ENCODE assay signal across 11 mouse cellular contexts in the genomic region with DNA sequence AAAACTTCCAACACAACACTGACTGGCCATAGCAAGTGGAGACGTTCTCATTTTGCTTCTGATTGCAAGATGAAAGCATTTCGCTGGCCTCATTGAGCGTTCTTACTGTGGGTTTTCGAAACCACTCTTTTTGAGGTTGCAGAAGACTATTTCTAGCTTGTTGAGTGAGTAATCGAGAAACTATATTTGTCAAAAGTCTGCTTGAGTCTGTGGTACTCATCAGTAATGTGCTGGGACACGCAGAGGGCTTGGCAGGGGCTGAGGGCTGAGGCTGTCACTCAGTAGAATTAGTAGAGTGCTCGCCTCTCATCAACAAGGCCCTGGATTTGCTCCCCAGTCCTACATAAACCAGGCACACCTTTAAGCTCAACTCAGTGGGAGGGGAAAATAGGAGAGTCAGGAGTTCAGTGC. TPM values are rescaled to one million over a fixed set of nuclear protein-coding genes. Genes with fewer than 3 reads are reported as not detected.
A peak's percentile ranks its signal among the peaks of the same experiment; 100 is the strongest.
DNase-seq lines count a peak whose midpoint lies in the region; ATAC-seq and TF ChIP-seq lines count a peak whose summit lies in the region.
"Had no signal": no experiment of that assay in that cellular context is flagged by ENCODE, and none has a peak within 500 bp of the region (broad histone marks: within the 10 kb centered on the region; RNA-seq: fewer than 3 reads in every experiment).

No protein-coding gene starts in this region.

- H3K4me1 ChIP-seq in embryonic facial prominence, embryonic 13.5 days: peaks cover 23% of the 10 kb centered on the region
- H3K4me1 ChIP-seq in embryonic facial prominence, embryonic 10.5 days: 0 out of 2 replicates have a peak, but pooled peaks cover 3% of the 10 kb centered on the region
- H3K4me1 ChIP-seq in liver, adult 2 months (ENCODE audit: control insufficient read depth, insufficient read depth, low read length): peaks cover 10% of the 10 kb centered on the region
- H3K4me1 ChIP-seq in embryonic fibroblast, embryonic 13.5 days (ENCODE audit: control insufficient read depth, insufficient read depth, low read length): peaks cover 5% of the 10 kb centered on the region; the same call in 1 of the 2 replicates
- H3K4me1 ChIP-seq in hindbrain, embryonic 14.5 days (replicated peaks; ENCODE audit: control insufficient read depth, insufficient read depth, low read length): peaks cover 4% of the 10 kb centered on the region; the same call in 1 of the 2 replicates

- peaks cover 5% of the 10 kb centered on the region; the same call in 1 of the 2 replicates for H3K36me3 ChIP-seq in embryonic facial prominence, embryonic 13.5 days
- no peaks in the 10 kb centered on the region for H3K36me3 ChIP-seq in embryonic facial prominence, embryonic 10.5 days (replicated peaks)
- H3K36me3 ChIP-seq in liver, adult 2 months (ENCODE audit: control insufficient read depth, insufficient read depth, low read length): no peaks in the 10 kb centered on the region
- peaks cover 13% of the 10 kb centered on the region; the same call in 1 of the 2 replicates for H3K36me3 ChIP-seq in hindbrain, embryonic 14.5 days (replicated peaks; ENCODE audit: control insufficient read depth, insufficient read depth)

- H3K79me2 ChIP-seq in liver, adult 2 months (ENCODE audit: control insufficient read depth, insufficient read depth, low read length): no peaks in the 10 kb centered on the region

- no peak overlapping the region for H3K4me2 ChIP-seq in embryonic facial prominence, embryonic 13.5 days
- no peak overlapping the region for H3K4me2 ChIP-seq in hindbrain, embryonic 14.5 days (replicated peaks)

- no peak for TF ChIP-seq CTCF in liver, adult 2 months (IDR thresholded peaks at IDR 0.05; ENCODE audit: low read depth, low read length)
- TF ChIP-seq CTCF in embryonic fibroblast, embryonic 13.5 days (IDR thresholded peaks at IDR 0.05; ENCODE audit: borderline replicate concordance, insufficient read depth, low read length): no peak

- H3K9ac ChIP-seq in embryonic facial prominence, embryonic 13.5 days: no peak overlapping the region
- no peak overlapping the region for H3K9ac ChIP-seq in liver, adult 2 months (ENCODE audit: low read depth, low read length)
- no peak overlapping the region for H3K9ac ChIP-seq in hindbrain, embryonic 14.5 days

- no peak overlapping the region for H3K4me3 ChIP-seq in embryonic facial prominence, embryonic 13.5 days
- no peak overlapping the region for H3K4me3 ChIP-seq in embryonic facial prominence, embryonic 10.5 days
- no peak overlapping the region for H3K4me3 ChIP-seq in liver, adult 2 months (ENCODE audit: insufficient read depth, low read depth, low read length)
- H3K4me3 ChIP-seq in embryonic fibroblast, embryonic 13.5 days (ENCODE audit: insufficient read depth, low read length): no peak overlapping the region
- H3K4me3 ChIP-seq in hindbrain, embryonic 14.5 days (replicated peaks; ENCODE audit: low read length): no peak overlapping the region

- no peak for TF ChIP-seq POLR2A in liver, adult 2 months (IDR thresholded peaks at IDR 0.05; ENCODE audit: extremely low read depth, insufficient read depth, low read length)
- no peak for TF ChIP-seq POLR2A in embryonic fibroblast, embryonic 13.5 days (IDR thresholded peaks at IDR 0.05; ENCODE audit: low read depth, low read length)

- no peaks in the 10 kb centered on the region for H3K9me3 ChIP-seq in embryonic facial prominence, embryonic 13.5 days
- H3K9me3 ChIP-seq in embryonic facial prominence, embryonic 10.5 days: no peaks in the 10 kb centered on the region
- H3K9me3 ChIP-seq in hindbrain, embryonic 14.5 days (ENCODE audit: control insufficient read depth, low read length): no peaks in the 10 kb centered on the region
- H3K9me3 ChIP-seq: megakaryocyte, embryonic 14.5 days had no signal

- ATAC-seq in embryonic facial prominence, embryonic 13.5 days (ENCODE audit: insufficient number of reproducible peaks, insufficient read depth, low FRiP score, low TSS enrichment, low read depth): no peak
- no peak for ATAC-seq in hindbrain, embryonic 14.5 days (ENCODE audit: low FRiP score)
- no peak for ATAC-seq in megakaryocyte-erythroid progenitor cell, adult 5-6 weeks (replicated peaks; ENCODE audit: low FRiP score, low TSS enrichment, poor library complexity, severe bottlenecking)

- no peak for DNase-seq in embryonic facial prominence, embryonic 10.5 days (ENCODE audit: low spot score)
- no peak for DNase-seq in liver, adult 2 months (ENCODE audit: extremely low read depth, low read depth, low spot score)
- no peak for DNase-seq in liver
- peak; percentile 69 for DNase-seq in naive thymus-derived CD4-positive, alpha-beta T cell, adult 2 months (ENCODE audit: low read depth)
- DNase-seq in hindbrain, embryonic 14.5 days (ENCODE audit: low spot score): no peak
- DNase-seq: gastrocnemius, postnatal 14 days; layer of hippocampus, postnatal 36 days had no signal

- H3K27ac ChIP-seq in embryonic facial prominence, embryonic 13.5 days: peak overlapping the region; percentile 57; the same call in 1 of the 2 replicates
- H3K27ac ChIP-seq in embryonic facial prominence, embryonic 10.5 days (replicated peaks): no peak overlapping the region
- peak overlapping the region; percentile 88 for H3K27ac ChIP-seq in liver, adult 2 months (replicated peaks; ENCODE audit: insufficient read depth, low read depth, low read length)
- H3K27ac ChIP-seq in embryonic fibroblast, embryonic 13.5 days (ENCODE audit: insufficient read depth, low read length): peak overlapping the region; percentile 48
- no peak overlapping the region for H3K27ac ChIP-seq in hindbrain, embryonic 14.5 days

- H3K27me3 ChIP-seq in embryonic facial prominence, embryonic 13.5 days: no peaks in the 10 kb centered on the region
- H3K27me3 ChIP-seq in embryonic facial prominence, embryonic 10.5 days (replicated peaks; ENCODE audit: low read depth, poor library complexity, severe bottlenecking): no peaks in the 10 kb centered on the region
- no peaks in the 10 kb centered on the region for H3K27me3 ChIP-seq in liver, adult 2 months (ENCODE audit: control insufficient read depth, insufficient read depth, low read length)
- H3K27me3 ChIP-seq in hindbrain, embryonic 14.5 days (ENCODE audit: control insufficient read depth, insufficient read depth, low read length): no peaks in the 10 kb centered on the region
- H3K27me3 ChIP-seq: megakaryocyte, embryonic 14.5 days had no signal

- WGBS in embryonic facial prominence, embryonic 13.5 days: 65% methylated on average over 7 of the region's 7 CpGs
- 91% methylated on average over 7 of the region's 7 CpGs for WGBS in embryonic facial prominence, embryonic 10.5 days
- WGBS in liver, adult 2 months: 92% methylated on average over 7 of the region's 7 CpGs
- 95% methylated on average over 7 of the region's 7 CpGs for WGBS in hindbrain, embryonic 14.5 days

RNA-seq across cellular contexts. Expression of gene Shld1, which starts 1.9 kb away (rescaled TPM):
- 15.0 and 16.5 TPM in 2 replicates for polyA plus RNA-seq in embryonic facial prominence, embryonic 13.5 days (2015; fragmentation: Nextera tagmentation; extraction: Ambion mirVana)
- polyA plus RNA-seq in embryonic facial prominence, embryonic 10.5 days (2016; fragmentation: Nextera tagmentation; extraction: Ambion mirVana): 15.7 and 16.6 TPM in 2 replicates
- total RNA-seq in liver, adult 2 months (2014; rRNA removed): 14.1 and 17.1 TPM in 2 replicates
- 7.6 and 8.7 TPM in 2 replicates for polyA plus RNA-seq in liver, adult 2 months (2012; rRNA removed)
- 3.1 and 5.3 TPM in 2 replicates for polyA plus RNA-seq in embryonic fibroblast, embryonic 13.5 days (2011; ENCODE audit: insufficient read length, low read depth, missing spikeins)
- polyA plus RNA-seq in hindbrain, embryonic 14.5 days (2014; fragmentation: Nextera tagmentation; extraction: Ambion mirVana): 21.9 and 23.3 TPM in 2 replicates
- 1.5 and 6.1 TPM in 2 replicates for total RNA-seq in megakaryocyte-erythroid progenitor cell, adult 5-6 weeks (2014; fragmentation: Nextera tagmentation)
- total RNA-seq in megakaryocyte-erythroid progenitor cell, adult 5-6 weeks (2017): 5.2 and 6.2 TPM in 2 replicates

Comparison
In these comparisons a context has a peak if more than half of its experiments do, and no peak if none do; other contexts are left out.
1. H3K27ac ChIP-seq: peak in embryonic facial prominence, embryonic 13.5 days (single experiment), liver, adult 2 months (single experiment) and embryonic fibroblast, embryonic 13.5 days (single experiment); none in embryonic facial prominence, embryonic 10.5 days (single experiment) and hindbrain, embryonic 14.5 days (single experiment).